Mouse (Mus musculus) stomach, postnatal 0 days (tissue): ENCODE results near the gene Ergic1.

ENCODE experiments used
- CTCF ChIP-seq: IDR thresholded peaks from 2 replicates; pipeline ENCODE4 v1.5.1; 2016; ENCODE audit warnings: antibody characterized with exemption, low read depth, mild to moderate bottlenecking, moderate library complexity
- EP300 ChIP-seq: optimal IDR thresholded peaks from 2 replicates; pipeline ENCODE3; 2016; ENCODE audit warnings: antibody characterized with exemption

GRCm38 (mm10) chr17:26511816-26512774, 49.2 kb upstream of the Ergic1 start:
- TF ChIP-seq EP300 (no peak), CTCF (no peak)
